Mouse (Mus musculus): ENCODE data around the gene Abcc4.

Abcc4 gene

DNA sequence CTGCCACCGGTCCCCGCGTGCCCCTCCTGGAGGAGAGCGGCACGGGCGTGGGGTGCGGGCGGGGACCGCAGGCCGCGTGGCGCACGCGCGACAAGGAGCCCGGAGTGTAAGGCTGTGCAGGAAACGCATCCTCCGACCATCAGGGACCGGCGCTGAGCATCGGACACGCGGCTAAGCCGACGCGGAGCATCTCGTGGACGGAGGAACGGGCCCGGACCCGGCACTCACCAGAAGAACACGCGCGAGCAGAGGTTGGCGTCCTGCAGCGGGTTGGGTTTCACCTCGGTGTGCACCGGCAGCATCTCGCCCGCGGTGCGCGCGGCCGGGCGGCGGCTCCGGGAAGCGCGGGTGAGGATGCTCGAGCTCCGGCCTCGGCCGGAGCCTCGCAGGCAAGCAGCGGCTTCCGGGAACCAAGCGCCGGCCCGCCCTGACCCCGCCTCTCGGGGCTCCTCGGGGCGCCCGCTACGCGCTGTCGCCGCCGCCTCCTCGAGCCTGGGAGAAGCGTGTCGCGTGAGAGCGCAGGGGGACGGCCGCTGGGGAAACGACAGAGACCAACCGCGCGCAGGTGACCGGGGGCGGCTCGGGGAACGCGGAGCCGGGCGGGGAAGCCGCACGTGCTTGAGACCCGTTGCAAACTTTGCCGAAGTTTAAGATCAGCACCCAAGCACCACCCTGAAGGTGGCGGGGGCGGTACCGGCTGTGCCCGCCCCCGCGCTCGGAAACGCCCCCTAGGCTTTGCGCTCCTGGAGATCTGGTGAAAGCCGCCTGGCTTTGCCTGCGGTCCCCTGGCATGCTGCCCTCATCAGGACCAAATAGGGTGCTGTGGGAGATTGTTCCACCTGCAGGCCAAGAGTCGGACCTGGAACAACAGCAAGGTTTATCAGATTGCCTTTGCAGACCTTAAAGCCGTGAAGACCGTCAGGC, at the start of gene Abcc4:
Abcc4 (minus strand) TSS at position 412 of the 924 bp plus-strand sequence.
- peak; percentile 64 to 77 for DNase-seq (ENCODE audit: low spot score in 2 of 2)

DNA sequence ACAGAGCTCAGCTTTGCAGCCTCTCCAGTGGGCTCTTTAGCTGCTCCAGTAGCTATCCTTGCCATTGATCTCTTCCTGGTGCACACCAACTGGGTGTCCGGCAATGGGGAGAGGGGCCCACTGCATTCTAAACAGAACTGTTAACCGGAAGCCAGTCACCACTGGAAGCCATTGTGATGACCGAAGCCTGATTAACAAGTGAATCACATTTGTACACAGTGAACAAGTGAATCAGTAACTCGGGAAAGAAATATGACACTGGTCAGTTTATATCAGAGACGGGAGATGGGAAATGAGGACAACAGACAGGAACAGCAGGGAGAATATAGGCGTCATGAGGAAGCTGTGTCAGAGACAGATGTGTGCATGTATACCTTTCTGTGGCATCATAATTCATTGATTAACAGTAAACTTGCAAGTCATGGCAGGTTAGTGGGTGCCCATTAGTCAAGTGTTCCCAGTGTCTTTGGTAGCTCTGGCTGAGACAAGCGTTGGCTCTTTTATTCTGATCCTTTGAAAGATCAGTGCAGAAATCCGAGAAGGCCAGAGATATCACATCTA, 45.3 kb upstream of the Abcc4 start:
- DNase-seq (ENCODE audit: low spot score in 2 of 2): peak in 1 of 2 experiments; percentile 14

DNA sequence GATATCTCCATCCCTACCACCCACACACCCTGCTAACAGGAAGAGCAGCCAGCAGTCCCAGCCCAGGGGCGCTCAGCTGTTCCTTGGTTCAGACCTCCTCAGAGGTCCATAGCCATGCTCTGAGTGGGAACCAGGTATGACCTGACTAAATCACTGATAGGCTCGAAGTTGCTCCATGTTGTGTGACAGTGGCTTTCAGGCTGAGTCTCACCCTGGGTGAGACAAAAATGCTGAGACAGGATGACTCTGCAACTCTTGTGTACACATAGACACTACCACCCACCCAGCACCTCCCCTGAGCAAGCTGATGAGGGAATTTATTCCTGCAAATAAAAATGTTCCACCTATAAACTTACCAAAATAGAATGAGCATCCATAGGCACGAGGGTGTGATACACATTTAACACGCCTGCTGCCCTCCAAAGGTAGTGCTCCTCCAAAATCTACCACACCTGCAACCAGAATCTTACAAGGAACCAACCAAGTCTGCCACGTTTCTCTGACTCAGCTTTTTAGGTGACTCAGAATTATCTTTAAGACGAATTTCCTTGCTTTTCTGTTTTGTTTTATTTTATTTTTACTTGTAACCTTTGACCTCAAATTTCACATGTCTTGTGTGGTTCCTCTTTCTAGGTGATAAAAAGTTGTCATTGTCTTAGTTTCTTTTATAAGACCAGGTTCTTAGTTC, 44.6 kb upstream of the Abcc4 start:
- peak in 1 of 2 experiments; percentile 22 for DNase-seq (ENCODE audit: low spot score in 2 of 2)

DNA sequence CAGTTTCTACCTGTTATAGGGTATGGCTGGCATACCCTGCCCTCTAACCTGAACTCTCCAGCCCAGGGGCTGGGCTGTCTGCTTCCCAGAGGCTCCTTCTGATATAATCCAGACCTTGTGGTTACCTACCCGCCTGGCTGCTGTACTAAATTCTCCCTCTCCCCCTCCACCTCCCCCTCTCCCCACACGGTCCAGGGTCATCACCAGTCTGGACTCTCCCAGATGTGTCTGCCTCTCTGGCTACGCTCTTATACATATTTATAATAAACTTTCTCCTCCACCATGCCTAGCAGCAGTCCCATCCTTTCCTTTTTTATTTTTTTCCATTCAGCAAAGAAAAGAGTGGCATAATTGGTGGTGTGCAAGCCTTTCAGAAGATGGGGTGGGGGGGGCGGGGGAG, 43.7 kb upstream of the Abcc4 start:
- DNase-seq (ENCODE audit: low spot score in 2 of 2): peak in 1 of 2 experiments; percentile 33

DNA sequence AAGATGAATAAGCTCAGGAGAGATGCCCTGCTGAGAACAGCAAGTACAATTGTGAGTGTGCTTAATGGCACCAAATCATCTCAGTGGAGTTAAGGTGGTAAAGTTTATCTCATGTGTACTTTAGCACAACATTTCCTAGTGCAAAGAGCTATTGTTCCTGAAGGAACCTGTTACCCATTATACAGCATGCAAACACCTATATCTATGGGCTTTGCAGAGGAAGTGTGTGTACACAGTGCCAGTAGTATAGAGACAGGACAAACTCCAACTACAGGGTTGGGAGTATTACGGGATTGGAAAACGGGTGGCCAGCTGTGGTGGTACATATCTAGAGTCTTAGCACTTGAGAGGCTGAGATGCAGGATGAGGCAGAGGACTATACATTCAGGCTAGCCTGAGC, 43.0 kb upstream of the Abcc4 start:
- DNase-seq (ENCODE audit: low spot score in 2 of 2): no peak

DNA sequence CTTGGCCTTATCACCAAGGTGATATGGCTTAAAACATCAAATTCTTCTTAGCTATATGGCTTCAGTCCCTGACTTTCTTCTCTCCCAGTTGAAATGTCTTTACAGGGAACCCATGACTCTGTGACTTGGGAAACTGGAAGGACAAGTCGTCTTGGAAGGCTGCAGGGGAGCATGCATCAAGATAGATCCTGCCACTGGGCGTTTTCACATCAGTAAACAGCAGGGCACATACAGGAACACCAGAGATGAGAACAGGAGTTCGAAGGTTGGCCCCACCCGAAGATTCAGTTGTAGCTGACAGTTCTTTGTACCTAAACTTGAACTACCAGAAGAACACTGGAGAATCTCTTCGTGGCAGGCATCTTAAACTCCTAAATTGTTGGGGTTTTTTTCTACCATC, 36.8 kb upstream of the Abcc4 start:
- DNase-seq (ENCODE audit: low spot score in 2 of 2): peak in 1 of 2 experiments; percentile 7

DNA sequence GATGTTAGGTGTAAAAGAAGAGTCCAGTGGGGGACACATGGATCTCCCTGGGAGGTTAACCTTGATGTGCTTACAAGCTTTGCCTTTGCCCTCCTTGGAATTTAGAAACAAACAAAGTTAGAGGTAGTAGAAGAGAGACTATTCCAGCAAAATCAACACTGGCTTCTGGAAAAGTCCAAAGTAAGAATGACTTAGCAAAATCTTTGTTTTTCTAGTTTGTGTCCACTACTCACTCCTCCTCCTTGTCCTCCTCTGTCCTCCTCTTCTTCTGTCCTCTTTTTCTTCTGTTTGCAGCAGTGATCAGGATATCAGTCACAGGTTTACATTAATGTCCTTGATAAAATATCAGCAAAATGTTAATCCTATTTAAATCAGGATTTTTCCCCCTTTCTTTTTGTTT, 35.8 kb upstream of the Abcc4 start:
- DNase-seq (ENCODE audit: low spot score in 2 of 2): no peak

DNA sequence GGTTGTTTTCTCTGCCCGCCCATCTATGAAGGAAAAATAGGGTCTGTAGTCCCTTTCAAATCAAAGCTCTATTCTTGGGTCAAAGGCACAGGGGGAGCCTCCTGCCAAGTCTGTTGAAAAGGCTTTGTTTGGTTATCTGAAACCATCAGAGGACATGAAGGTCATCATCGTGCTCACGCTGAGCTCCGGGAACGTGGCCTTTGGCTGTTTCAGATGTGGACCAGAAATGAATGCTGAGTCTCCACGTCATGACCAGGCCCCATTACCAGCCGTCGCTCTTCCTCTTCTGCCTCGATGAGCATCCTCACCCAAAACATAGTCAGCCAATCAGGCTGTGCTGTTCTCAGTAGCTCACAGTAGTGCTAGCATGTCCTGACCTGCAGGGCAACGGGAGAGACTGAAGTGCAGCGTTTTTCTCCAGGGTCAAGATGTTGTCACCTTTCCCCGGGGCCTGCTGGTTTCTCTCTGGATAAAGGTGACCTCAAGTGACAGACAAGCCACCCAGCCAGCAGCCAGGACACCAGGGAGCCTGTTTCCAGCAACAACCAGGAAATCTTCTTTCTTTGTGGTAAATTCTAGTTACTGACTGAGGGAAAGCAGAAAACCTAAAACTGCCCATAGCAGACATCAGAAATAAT, 31.4 kb upstream of the Abcc4 start:
- peak in 1 of 2 experiments; percentile 52 for DNase-seq (ENCODE audit: low spot score in 2 of 2)

DNA sequence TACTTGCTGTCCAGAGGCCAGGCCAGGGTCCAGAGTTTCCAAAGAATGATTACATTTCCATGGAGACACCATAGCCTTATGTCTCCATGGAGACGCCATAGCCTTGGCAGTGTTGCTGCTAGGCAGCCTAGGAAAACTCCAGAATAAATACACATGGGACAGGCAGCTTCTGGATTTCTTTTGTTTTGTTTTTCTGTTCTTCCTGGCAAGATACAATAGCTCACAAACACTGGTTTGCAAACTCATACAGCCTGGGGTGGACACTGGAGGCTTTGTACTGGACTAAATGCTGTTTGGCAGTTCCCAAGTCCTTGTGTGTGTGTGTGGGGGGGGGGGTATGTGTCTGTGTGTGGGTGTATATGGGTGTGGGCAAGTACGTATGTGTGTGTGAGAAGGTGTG, 29.1 kb upstream of the Abcc4 start:
- no peak for DNase-seq (ENCODE audit: low spot score in 2 of 2)

DNA sequence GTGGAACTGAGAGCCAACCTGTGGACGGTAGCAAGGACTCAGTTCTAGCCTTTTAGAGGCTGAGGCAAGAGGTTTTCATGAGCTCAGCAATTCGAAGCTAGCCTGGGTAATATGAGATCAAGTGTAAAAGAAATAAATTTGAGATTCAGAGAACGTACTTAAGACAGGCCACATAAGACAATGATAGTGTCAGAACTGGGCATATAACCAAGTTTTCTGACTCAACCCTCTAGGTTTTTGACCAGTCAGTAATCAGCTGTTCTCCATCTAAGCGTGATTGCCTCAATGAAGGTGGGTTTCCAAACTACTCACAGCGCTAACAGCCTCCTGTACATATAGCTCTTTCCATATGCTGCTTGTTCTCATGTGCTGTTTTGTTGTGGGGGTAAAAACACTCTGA, 27.1 kb upstream of the Abcc4 start:
- DNase-seq (ENCODE audit: low spot score in 2 of 2): no peak

DNA sequence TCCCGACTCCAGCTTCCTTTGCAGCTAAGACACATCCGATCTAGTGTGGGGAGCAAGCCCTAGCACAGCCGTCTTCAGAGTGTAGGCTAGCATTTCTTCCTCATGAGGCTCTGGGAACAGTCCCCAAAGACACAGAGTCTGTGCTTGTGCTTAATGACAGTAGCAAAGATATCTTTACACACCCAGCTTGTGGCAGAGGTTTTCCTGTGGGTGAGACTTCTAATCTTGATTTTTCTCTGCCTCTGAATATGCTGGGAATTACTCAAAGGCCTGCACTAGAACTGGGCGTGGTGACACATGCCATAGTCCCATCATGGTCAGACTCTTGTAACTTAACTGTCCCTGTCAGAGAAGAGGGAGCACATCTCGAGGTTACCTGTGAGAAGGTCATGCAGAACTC, 24.6 kb upstream of the Abcc4 start:
- no peak for DNase-seq (ENCODE audit: low spot score in 2 of 2)

DNA sequence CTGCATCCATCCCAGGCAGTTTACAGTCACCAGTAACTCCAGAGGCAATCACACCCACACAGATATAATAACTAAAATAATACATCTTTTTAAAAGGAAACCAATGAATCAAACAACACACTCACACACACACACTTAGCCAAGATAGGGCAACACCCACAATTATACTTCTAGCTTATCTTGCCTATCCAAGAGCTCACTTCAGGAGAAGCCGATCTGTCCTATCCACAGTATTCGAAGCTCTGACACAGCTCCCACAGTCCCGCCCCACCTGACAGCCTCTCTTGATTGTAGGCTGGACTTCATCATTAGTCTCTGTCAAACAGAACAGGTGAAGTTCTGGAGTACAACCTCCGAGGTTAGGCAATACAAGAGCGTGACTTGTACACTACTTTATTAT, 19.4 kb upstream of the Abcc4 start:
- no peak for DNase-seq (ENCODE audit: low spot score in 2 of 2)

DNA sequence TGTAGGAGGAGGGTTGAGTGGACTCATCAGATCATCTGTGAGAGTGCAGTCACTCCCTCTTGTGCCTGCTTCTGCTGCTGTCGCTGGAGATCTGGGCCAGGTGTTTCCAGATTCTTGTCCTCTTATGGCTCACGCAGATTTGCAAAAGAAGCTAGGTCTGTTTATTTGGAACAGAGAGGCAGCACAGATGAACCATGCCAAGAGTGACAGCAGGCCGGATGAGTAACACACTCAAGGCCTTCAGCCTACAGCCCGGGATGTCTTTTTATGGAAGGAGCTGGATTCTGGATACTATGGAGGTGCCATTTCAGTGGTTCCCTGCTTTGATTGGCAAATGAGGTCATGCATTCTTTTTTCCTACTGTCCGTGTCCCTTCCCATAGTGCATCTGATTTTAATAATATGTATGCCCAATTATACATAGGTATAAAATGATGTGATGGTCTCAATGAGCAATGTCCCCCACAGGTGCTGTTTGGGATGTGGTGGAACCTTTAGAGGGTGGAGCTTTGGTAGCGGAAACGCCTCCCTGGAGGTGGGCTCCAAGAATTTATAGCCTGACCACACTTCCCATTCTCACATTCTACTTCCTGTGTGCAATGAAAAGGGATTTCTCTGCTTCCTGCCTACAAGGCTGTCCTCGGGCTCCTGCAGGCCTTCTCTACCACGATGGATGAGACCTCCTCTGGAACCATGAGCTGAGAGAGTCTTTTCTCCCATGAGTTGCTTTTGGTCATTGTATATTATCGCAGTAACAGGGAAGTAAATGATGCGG, 18.1 kb upstream of the Abcc4 start:
- DNase-seq (ENCODE audit: low spot score in 2 of 2): no peak

DNA sequence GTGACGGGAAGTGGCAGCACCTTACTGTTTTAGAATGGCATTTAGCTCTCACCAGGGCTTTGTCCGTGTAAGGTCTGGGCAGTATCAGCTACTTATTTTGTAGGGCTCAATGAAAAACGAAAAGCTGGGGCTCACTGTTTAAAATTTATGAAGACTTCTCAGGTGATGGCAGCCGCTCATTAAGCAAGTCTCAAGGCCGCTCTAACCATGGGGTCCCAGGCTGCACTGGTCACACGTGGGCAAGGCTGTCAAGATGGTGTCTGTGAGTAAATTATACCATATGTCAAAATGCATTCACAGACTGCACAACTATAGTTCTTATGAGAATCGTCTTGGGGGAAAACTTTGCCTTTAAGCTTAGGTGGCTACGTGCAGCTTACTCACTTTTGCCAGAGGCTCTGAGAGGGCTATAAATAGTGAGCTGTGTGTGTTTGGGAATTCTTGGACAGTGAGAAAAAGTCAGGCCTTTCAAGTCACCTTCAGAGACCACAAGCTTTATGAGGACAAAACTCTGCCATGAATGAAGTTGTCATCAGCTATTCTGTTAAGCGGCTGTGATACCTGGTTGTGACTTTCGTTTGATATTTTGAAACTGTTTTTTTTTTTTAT, 13.7 kb upstream of the Abcc4 start:
- DNase-seq (ENCODE audit: low spot score in 2 of 2): no peak

DNA sequence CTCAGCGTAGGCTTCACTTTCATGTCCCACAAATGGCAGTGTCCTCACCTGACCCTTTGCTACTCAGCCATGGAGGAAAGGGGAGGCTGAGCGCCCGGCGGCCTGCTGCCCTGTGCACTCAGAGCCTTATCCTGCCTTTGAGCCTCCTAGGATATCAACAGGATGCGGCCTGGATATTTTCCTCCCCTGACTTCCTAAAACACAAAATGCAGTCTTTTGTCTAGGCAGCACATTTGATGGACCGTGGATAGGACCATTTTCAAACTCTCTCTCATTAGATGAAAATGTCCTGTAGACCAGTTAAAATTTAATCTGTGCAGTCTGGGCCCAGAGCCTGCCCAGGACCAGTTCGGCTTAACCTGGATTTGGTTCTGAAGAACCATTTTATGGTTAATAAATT, 12.6 kb upstream of the Abcc4 start:
- no peak for DNase-seq (ENCODE audit: low spot score in 2 of 2)

DNA sequence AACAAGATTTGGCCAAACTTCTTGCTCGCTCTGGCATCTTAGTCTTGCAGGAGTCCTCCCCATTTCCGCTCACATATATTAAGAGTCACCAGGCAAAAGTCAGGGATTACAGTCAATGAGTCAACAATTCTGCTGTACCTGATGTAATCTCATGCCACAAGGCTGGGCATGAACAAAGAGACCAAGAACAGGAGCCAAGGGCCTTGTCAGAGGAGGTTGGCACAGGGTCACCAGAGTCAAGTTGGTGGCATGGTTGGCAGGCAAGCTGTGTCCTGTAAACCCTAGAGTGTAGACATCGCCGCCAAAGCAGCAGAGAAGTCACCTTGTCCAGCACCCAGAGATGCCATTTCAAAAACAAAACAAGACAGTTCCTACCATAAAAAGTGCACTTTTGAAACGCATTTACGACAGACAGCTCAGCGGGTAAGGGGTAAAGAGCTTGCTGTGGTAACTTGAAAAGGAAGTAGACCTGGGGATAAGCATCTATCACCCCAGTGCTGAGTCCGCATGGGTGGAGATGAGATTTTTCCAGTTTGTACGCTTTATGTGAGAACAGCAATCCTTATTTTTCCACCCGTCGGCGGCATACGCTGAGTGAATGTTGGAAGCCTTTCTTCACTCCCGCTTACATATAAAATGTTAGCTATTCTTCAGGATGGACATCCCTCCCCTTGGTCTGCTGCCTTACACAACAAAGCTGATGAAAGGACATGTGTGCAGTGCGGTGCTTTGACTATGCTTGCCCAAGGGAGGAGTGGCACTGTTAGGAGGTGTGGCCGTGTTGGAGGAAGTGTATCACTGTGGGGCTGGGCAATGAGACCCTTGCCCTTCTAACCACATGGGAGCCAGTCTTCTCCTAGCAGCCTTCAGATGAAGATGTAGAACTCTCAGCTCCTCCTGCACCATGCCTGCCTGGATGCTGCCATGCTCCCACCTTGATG, 10.6 kb upstream of the Abcc4 start:
- no peak for DNase-seq (ENCODE audit: low spot score in 2 of 2)

DNA sequence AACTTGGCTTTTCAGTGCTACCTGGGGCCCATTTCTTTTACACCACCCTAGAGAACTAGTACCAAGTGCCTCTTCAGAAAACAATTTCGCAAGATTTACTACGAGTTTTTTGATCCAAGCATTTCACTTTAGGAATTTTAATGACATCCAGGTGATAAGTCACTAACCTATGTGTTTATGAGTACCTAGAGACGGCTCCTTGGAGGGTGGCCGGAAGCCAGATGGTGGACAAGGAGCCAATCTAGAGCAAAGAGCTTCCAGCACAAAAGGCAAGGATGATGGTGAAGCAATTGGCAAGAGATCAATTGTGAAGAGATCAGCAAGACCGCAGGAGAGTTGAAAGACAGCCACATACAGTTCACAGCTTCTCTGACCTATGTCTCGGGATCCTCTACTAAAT, 8.7 kb upstream of the Abcc4 start:
- DNase-seq (ENCODE audit: low spot score in 2 of 2): no peak

DNA sequence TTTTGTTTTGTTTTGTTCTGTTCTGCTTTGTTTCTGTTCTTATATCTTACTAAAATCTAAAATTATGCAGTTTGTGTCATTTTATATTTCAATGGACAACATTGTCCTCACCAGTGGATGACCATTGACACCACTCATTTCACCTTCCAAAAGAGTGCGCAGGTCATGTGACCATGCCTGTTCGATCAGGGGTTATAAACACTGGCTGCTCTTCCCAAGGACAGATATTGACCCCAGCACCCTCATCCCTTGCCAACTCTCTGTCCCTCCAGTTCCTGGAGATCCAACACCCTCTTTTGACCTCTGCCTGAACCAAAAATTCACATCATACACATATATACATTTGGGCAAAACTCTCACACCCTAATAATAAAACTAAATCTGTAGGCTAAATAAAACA, 8.3 kb upstream of the Abcc4 start:
- DNase-seq (ENCODE audit: low spot score in 2 of 2): no peak

DNA sequence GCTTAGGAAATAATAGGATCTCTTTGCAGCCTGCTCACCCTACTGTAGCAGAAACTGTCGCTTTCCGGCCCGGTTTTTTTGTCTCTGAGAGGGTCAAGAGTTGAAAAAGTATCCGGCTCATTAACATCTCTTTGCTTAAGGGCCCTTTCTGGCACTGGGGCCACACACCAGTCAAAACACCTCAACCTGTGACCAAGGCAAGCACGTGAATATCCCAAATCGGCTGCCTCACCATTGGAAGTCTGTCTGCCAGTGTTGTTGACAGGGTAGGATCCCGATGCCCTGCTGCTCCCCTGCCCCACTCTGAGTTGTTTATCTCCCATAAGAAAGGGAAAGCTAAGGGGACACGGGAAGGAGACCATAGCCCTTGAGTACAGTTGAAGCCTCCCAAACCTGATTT, 7.8 kb upstream of the Abcc4 start:
- DNase-seq (ENCODE audit: low spot score in 2 of 2): no peak

DNA sequence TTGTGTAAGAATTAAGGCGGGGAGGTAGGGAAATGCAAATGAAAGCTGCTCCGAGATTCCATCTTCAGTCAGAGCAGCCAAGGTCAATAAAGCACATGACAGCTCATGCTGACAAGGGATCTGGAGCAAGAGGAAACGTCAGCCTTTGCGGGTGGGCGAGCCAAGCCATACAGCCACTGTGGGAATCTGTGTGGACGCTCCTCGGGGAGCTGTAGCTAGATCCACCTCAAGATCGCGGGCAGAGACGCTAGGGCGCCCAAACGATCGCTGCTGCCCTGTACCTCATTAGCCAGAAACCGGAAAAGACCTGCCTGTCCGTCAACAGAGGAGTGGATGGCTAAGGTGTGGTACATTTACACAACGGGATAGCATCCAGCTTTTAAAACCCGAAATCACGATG, 7.4 kb upstream of the Abcc4 start:
- DNase-seq (ENCODE audit: low spot score in 2 of 2): no peak

Measured in urinary bladder, postnatal 4 days (tissue).